10 mouse cellular contexts compared by ENCODE assay signal in genomic region chr2:122081728-122082456, GRCm38 (mm10). TPM values are rescaled to one million over a fixed set of nuclear protein-coding genes. Genes with fewer than 3 reads are reported as not detected.
A peak's percentile ranks its signal among the peaks of the same experiment; 100 is the strongest.
DNase-seq lines count a peak whose midpoint lies in the region; ATAC-seq and TF ChIP-seq lines count a peak whose summit lies in the region.
"Had no signal": no experiment of that assay in that cellular context is flagged by ENCODE, and none has a peak within 500 bp of the region (broad histone marks: within the 10 kb centered on the region; RNA-seq: fewer than 3 reads in every experiment).

No protein-coding gene starts in this region.

- no peak for TF ChIP-seq EP300 in lung, postnatal 0 days (IDR thresholded peaks at IDR 0.05)

- H3K4me2 ChIP-seq in hindbrain, embryonic 14.5 days (replicated peaks) = no peak overlapping the region
- H3K4me2 ChIP-seq in hindbrain, embryonic 13.5 days = no peak overlapping the region
- H3K4me2 ChIP-seq in kidney, postnatal 0 days (ENCODE audit: low read length) = no peak overlapping the region
- H3K4me2 ChIP-seq in lung, postnatal 0 days (replicated peaks; ENCODE audit: low read depth, low read length) = no peak overlapping the region
- H3K4me2 ChIP-seq: forebrain, embryonic 15.5 days; limb, embryonic 15.5 days had no signal

- peaks cover 84% of the 10 kb centered on the region for H3K36me3 ChIP-seq in hindbrain, embryonic 14.5 days (replicated peaks; ENCODE audit: control insufficient read depth, insufficient read depth)
- H3K36me3 ChIP-seq in hindbrain, embryonic 13.5 days = peaks cover 86% of the 10 kb centered on the region
- H3K36me3 ChIP-seq in kidney, postnatal 0 days (ENCODE audit: insufficient read depth, low read length) = peaks cover 36% of the 10 kb centered on the region
- H3K36me3 ChIP-seq in lung, postnatal 0 days (ENCODE audit: insufficient read depth, low read length) = peaks cover 11% of the 10 kb centered on the region; the same call in 1 of the 2 replicates

- no peaks in the 10 kb centered on the region for H3K4me1 ChIP-seq in hindbrain, embryonic 14.5 days (replicated peaks; ENCODE audit: control insufficient read depth, insufficient read depth, low read length)
- H3K4me1 ChIP-seq in hindbrain, embryonic 13.5 days (replicated peaks) = 0 out of 2 replicates have a peak, but pooled peaks cover 3% of the 10 kb centered on the region
- H3K4me1 ChIP-seq in kidney, postnatal 0 days (replicated peaks; ENCODE audit: insufficient read depth, low read length) = no peaks in the 10 kb centered on the region; the same call in 1 of the 2 replicates
- H3K4me1 ChIP-seq in lung, postnatal 0 days (ENCODE audit: insufficient read depth, low read depth, low read length) = no peaks in the 10 kb centered on the region
- H3K4me1 ChIP-seq: limb, embryonic 15.5 days had no signal

- no peak for TF ChIP-seq CTCF in kidney, postnatal 0 days (IDR thresholded peaks at IDR 0.05; ENCODE audit: low read depth)
- no peak for TF ChIP-seq CTCF in lung, postnatal 0 days (IDR thresholded peaks at IDR 0.05)

- H3K27ac ChIP-seq in hindbrain, embryonic 14.5 days = no peak overlapping the region
- no peak overlapping the region for H3K27ac ChIP-seq in hindbrain, embryonic 13.5 days
- no peak overlapping the region for H3K27ac ChIP-seq in kidney, postnatal 0 days
- no peak overlapping the region for H3K27ac ChIP-seq in lung, postnatal 0 days (ENCODE audit: low read length)
- H3K27ac ChIP-seq: forebrain, embryonic 15.5 days; limb, embryonic 15.5 days had no signal

- ATAC-seq in hindbrain, embryonic 14.5 days (ENCODE audit: low FRiP score) = no peak; the same call in 1 of the 2 replicates
- ATAC-seq in hindbrain, embryonic 13.5 days (ENCODE audit: low FRiP score) = no peak
- peak; percentile 54; the same call in 1 of the 2 replicates for ATAC-seq in kidney, postnatal 0 days (replicated peaks; ENCODE audit: low FRiP score, low read depth)
- peak; percentile 41 for ATAC-seq in lung, postnatal 0 days
- ATAC-seq in megakaryocyte, adult 5-6 weeks (ENCODE audit: poor library complexity, severe bottlenecking) = no peak
- ATAC-seq: forebrain, embryonic 15.5 days had no signal

- no peaks in the 10 kb centered on the region for H3K9me3 ChIP-seq in hindbrain, embryonic 14.5 days (ENCODE audit: control insufficient read depth, low read length)
- H3K9me3 ChIP-seq in hindbrain, embryonic 13.5 days = no peaks in the 10 kb centered on the region
- no peaks in the 10 kb centered on the region for H3K9me3 ChIP-seq in kidney, postnatal 0 days (replicated peaks; ENCODE audit: low read length)
- no peaks in the 10 kb centered on the region for H3K9me3 ChIP-seq in lung, postnatal 0 days (ENCODE audit: low read length)
- H3K9me3 ChIP-seq: forebrain, embryonic 15.5 days; limb, embryonic 15.5 days had no signal

- DNase-seq in hindbrain, embryonic 14.5 days (ENCODE audit: low spot score) = peak; percentile 52
- DNase-seq in cerebellum, adult 9-11 months = peak; percentile 16
- DNase-seq in kidney, postnatal 0 days (ENCODE audit: low spot score) = peak; percentile 66
- peak; percentile 51 for DNase-seq in lung, postnatal 0 days (ENCODE audit: low spot score)
- no peak for DNase-seq in gastrocnemius, postnatal 4 days (ENCODE audit: low spot score in 2 of 2)
- DNase-seq in heart, adult 18-20 months = no peak

- 60% methylated on average over 7 of the region's 7 CpGs for WGBS in hindbrain, embryonic 14.5 days
- 58% methylated on average over 7 of the region's 7 CpGs for WGBS in hindbrain, embryonic 13.5 days
- WGBS in kidney, postnatal 0 days = 23% methylated on average over 7 of the region's 7 CpGs
- WGBS in lung, postnatal 0 days = 21% methylated on average over 7 of the region's 7 CpGs

- H3K9ac ChIP-seq in hindbrain, embryonic 14.5 days = no peak overlapping the region
- H3K9ac ChIP-seq in hindbrain, embryonic 13.5 days = no peak overlapping the region
- no peak overlapping the region for H3K9ac ChIP-seq in kidney, postnatal 0 days (ENCODE audit: low read depth, low read length)
- H3K9ac ChIP-seq in lung, postnatal 0 days (replicated peaks; ENCODE audit: low read depth) = no peak overlapping the region
- H3K9ac ChIP-seq: forebrain, embryonic 15.5 days; limb, embryonic 15.5 days had no signal

- H3K27me3 ChIP-seq in hindbrain, embryonic 14.5 days (ENCODE audit: control insufficient read depth, insufficient read depth, low read length) = no peaks in the 10 kb centered on the region
- no peaks in the 10 kb centered on the region for H3K27me3 ChIP-seq in hindbrain, embryonic 13.5 days
- H3K27me3 ChIP-seq in kidney, postnatal 0 days (ENCODE audit: insufficient read depth, low read length) = no peaks in the 10 kb centered on the region
- no peaks in the 10 kb centered on the region for H3K27me3 ChIP-seq in lung, postnatal 0 days (replicated peaks; ENCODE audit: insufficient read depth, low read length)
- H3K27me3 ChIP-seq: forebrain, embryonic 15.5 days; limb, embryonic 15.5 days had no signal

- H3K4me3 ChIP-seq in hindbrain, embryonic 14.5 days (replicated peaks; ENCODE audit: low read length) = no peak overlapping the region
- H3K4me3 ChIP-seq in hindbrain, embryonic 13.5 days = no peak overlapping the region
- no peak overlapping the region for H3K4me3 ChIP-seq in kidney, postnatal 0 days (replicated peaks; ENCODE audit: low read depth, low read length)
- no peak overlapping the region for H3K4me3 ChIP-seq in lung, postnatal 0 days (ENCODE audit: low read depth, low read length)
- H3K4me3 ChIP-seq: forebrain, embryonic 15.5 days; limb, embryonic 15.5 days had no signal

RNA-seq across cellular contexts. Expression of gene Spg11, which starts 36.3 kb away (rescaled TPM):
- 9.6 and 10.8 TPM in 2 replicates for polyA plus RNA-seq in hindbrain, embryonic 14.5 days (2014; fragmentation: Nextera tagmentation; extraction: Ambion mirVana)
- 8.3 and 8.9 TPM in 2 replicates for polyA plus RNA-seq in hindbrain, embryonic 13.5 days (2015; fragmentation: Nextera tagmentation; extraction: Ambion mirVana)
- polyA plus RNA-seq in kidney, postnatal 0 days (2015; fragmentation: Nextera tagmentation; extraction: Ambion mirVana) = 6.0 TPM in 2 replicates
- 4.1 and 4.3 TPM in 2 replicates for polyA plus RNA-seq in lung, postnatal 0 days (2015; fragmentation: Nextera tagmentation; extraction: Ambion mirVana)
- total RNA-seq in gastrocnemius, postnatal 4 days (2021) = 10 to 100 TPM; 11.4 to 12.8 TPM
- total RNA-seq in megakaryocyte, adult 5-6 weeks (2015) = 11.2 TPM in 2 replicates
- 14.8 and 15.3 TPM in 2 replicates for total RNA-seq in megakaryocyte, adult 5-6 weeks (2017)
- total RNA-seq in heart, adult 18-20 months (2021) = 10 to 100 TPM; 10.7 to 13.1 TPM

RNA-seq across cellular contexts. Expression of gene Eif3j1, which starts 53.5 kb away (rescaled TPM):
- 13.4 and 13.5 TPM in 2 replicates for polyA plus RNA-seq in hindbrain, embryonic 14.5 days (2014; fragmentation: Nextera tagmentation; extraction: Ambion mirVana)
- polyA plus RNA-seq in hindbrain, embryonic 13.5 days (2015; fragmentation: Nextera tagmentation; extraction: Ambion mirVana) = 10.9 and 11.5 TPM in 2 replicates
- polyA plus RNA-seq in kidney, postnatal 0 days (2015; fragmentation: Nextera tagmentation; extraction: Ambion mirVana) = 11.1 and 11.8 TPM in 2 replicates
- 9.6 and 10.0 TPM in 2 replicates for polyA plus RNA-seq in lung, postnatal 0 days (2015; fragmentation: Nextera tagmentation; extraction: Ambion mirVana)
- 10 to 100 TPM; 16.4 to 18.9 TPM for total RNA-seq in gastrocnemius, postnatal 4 days (2021)
- 14.5 and 15.3 TPM in 2 replicates for total RNA-seq in megakaryocyte, adult 5-6 weeks (2015)
- total RNA-seq in megakaryocyte, adult 5-6 weeks (2017) = 16.4 and 17.2 TPM in 2 replicates
- 10 to 100 TPM; 22.1 to 22.3 TPM for total RNA-seq in heart, adult 18-20 months (2021)

Comparison
In these comparisons a context has a peak if more than half of its experiments do, and no peak if none do; other contexts are left out.
1. ATAC-seq: peak in kidney, postnatal 0 days (single experiment) and lung, postnatal 0 days (single experiment); none in hindbrain, embryonic 14.5 days (single experiment), hindbrain, embryonic 13.5 days (single experiment) and megakaryocyte, adult 5-6 weeks (single experiment).
2. DNase-seq: peak in hindbrain, embryonic 14.5 days (single experiment), cerebellum, adult 9-11 months (single experiment), kidney, postnatal 0 days (single experiment) and lung, postnatal 0 days (single experiment); none in gastrocnemius, postnatal 4 days (0 of 2) and heart, adult 18-20 months (0 of 2).